Mouse (Mus musculus) cerebellum, adult 2 months (tissue): ENCODE data around the gene Slc24a2.

Source experiments
- CTCF ChIP-seq: fragments of 200-500 bp; IDR thresholded peaks from 2 replicates; pipeline ENCODE4 v1.5.1; 2011; ENCODE audit warnings: low read depth, mild to moderate bottlenecking, control low read depth, low read length, moderate library complexity, borderline replicate concordance; ENCODE audit not compliant: insufficient read depth
- POLR2A ChIP-seq: fragments of 200-500 bp; IDR thresholded peaks from 2 replicates; pipeline ENCODE4 v1.6.1; 2011; ENCODE audit warnings: low read length, control low read depth, borderline replicate concordance; ENCODE audit not compliant: insufficient read depth

GRCm38 (mm10) chr4:87177116-87177515 is 53.2 kb downstream of the Slc24a2 start:
- TF ChIP-seq CTCF = no peak
- no peak for TF ChIP-seq POLR2A
